Mouse (Mus musculus): Measurements from ENCODE around the gene Tns4. TPM values are rescaled to one million over a fixed set of nuclear protein-coding genes. Genes with fewer than 3 reads are reported as not detected.

The Tns4 gene
- 0.17 and 0.22 TPM in 2 replicates for polyA plus RNA-seq (2015; fragmentation: Nextera tagmentation; extraction: Ambion mirVana)

DNA sequence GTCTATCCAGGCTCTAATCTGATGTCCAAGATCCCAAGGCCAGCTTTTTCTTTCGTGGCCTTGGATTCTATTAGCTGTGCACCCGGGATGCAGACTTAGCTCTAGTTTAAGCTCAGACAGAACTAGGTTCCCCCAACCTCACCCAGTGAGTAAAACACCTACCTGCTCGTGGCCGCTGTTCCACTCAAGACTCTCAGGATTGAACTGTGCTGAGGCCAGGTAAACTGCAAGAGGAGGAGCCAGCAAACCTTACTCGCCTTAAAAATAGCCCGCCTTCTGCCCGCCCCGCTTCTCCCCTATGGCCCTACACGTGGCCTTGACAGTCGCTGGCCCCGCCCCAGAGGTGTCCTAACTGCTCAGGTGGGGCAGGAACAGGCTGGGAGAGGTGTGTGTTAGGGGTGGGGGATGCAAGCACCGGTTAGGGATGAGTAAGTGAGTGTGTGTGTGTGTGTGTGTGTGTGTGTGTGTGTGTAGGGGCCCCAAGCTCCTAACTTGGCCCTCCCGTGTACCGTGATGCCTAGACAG is at the start of gene Tns4:
Gene Tns4 (minus strand): TSS at position 230 of the 525 bp plus-strand sequence.
- no peak within 1 kb of the TSS for H3K4me2 ChIP-seq (replicated peaks; ENCODE audit: low read depth, low read length)
- H3K9ac ChIP-seq (replicated peaks; ENCODE audit: low read length), result no peak within 1 kb of the TSS
- no peak for ATAC-seq (ENCODE audit: low FRiP score, low TSS enrichment)
- H3K27ac ChIP-seq (ENCODE audit: low read length), result no peak within 1 kb of the TSS
- H3K4me3 ChIP-seq (ENCODE audit: low read length), result no peak within 1 kb of the TSS
- H3K9me3 ChIP-seq (ENCODE audit: low read length), result no peaks in the 10 kb centered on the region
- 63% methylated on average over 14 of the region's 14 CpGs for WGBS
- no peaks in the 10 kb centered on the region for H3K4me1 ChIP-seq (ENCODE audit: insufficient read depth, low read length)
- H3K27me3 ChIP-seq (ENCODE audit: insufficient read depth, low read length), result no peaks in the 10 kb centered on the region
- no peaks in the 10 kb centered on the region for H3K36me3 ChIP-seq (ENCODE audit: insufficient read depth, low read length)

DNA sequence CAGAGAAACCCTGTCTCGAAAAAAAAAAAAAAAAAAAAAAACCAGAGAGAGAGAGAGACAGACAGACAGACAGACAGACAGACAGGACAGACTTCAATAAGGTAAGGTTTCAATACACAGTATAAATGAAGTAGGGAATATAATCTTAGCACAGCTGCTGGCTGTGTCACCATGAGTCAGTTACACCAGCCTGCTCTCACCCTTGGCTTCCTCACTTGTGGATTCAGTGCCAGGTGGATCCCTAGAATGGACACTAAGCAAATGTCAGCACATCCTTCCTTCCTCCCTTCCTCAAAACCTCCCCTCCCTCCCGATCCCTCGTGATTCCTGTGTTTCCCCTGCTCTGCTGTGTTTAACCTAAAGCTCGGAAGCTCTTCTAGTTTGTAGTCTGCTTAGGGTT is 48.3 kb upstream of the Tns4 start:
- no peak overlapping the region for H3K9ac ChIP-seq (replicated peaks; ENCODE audit: low read length)
- no peak for ATAC-seq (ENCODE audit: low FRiP score, low TSS enrichment)
- no peaks in the 10 kb centered on the region for H3K27me3 ChIP-seq (ENCODE audit: insufficient read depth, low read length)
- peaks cover 26% of the 10 kb centered on the region for H3K4me1 ChIP-seq (ENCODE audit: insufficient read depth, low read length)
- H3K9me3 ChIP-seq (ENCODE audit: low read length), result no peaks in the 10 kb centered on the region
- no peak overlapping the region for H3K4me2 ChIP-seq (replicated peaks; ENCODE audit: low read depth, low read length)
- no peaks in the 10 kb centered on the region for H3K36me3 ChIP-seq (ENCODE audit: insufficient read depth, low read length)
- H3K27ac ChIP-seq (ENCODE audit: low read length), result no peak overlapping the region
- 85% methylated on average over 4 of the region's 4 CpGs for WGBS
- no peak overlapping the region for H3K4me3 ChIP-seq (ENCODE audit: low read length)

DNA sequence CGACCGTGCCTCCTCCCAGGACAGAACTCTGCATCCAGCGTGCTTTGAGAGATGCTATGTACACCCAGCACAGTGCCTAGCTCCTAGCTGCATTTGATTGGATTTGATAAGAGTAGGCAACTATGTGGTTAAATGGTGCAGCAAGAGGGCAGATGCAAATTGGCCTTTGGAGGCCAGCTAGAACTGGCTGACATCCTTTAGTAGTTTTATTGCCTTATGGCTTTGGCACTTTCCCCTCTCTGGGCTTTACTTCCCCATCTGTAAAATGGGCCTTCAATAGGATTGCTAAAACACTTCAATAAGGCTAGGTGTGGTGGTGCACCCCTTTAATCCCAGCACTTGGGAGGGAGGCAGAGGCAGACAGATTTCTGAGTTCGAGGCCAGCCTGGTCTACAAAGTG is 47.9 kb upstream of the Tns4 start:
- H3K27ac ChIP-seq (ENCODE audit: low read length), result no peak overlapping the region
- no peak overlapping the region for H3K4me2 ChIP-seq (replicated peaks; ENCODE audit: low read depth, low read length)
- H3K4me1 ChIP-seq (ENCODE audit: insufficient read depth, low read length), result peaks cover 30% of the 10 kb centered on the region
- 54% methylated on average over 4 of the region's 4 CpGs for WGBS
- H3K4me3 ChIP-seq (ENCODE audit: low read length), result no peak overlapping the region
- H3K36me3 ChIP-seq (ENCODE audit: insufficient read depth, low read length), result no peaks in the 10 kb centered on the region
- H3K27me3 ChIP-seq (ENCODE audit: insufficient read depth, low read length), result no peaks in the 10 kb centered on the region
- H3K9ac ChIP-seq (replicated peaks; ENCODE audit: low read length), result 0 out of 2 replicates have a peak overlapping the region, but pooled peaks have one; percentile 14
- no peak for ATAC-seq (ENCODE audit: low FRiP score, low TSS enrichment)
- H3K9me3 ChIP-seq (ENCODE audit: low read length), result no peaks in the 10 kb centered on the region

DNA sequence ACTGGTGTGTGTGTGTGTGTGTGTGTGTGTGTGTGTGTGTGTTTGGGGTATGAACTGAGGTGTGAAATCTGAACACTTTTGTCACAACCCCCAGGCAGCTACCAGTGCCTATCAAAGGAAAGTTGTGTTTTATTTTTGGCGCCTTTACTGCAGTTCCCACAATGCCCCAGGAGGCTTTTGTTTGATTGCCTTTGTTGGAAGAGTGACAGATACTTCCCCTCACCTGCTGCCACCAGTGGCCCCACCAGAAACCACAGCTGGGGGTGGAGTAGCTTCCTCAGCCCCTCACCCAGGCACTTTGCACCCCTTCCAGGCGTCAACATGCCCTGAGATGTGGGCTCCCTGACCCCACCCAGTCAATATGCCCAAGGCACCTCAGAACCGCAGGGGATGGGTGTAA is 47.3 kb upstream of the Tns4 start:
- peak overlapping the region; percentile 14; the same call in 1 of the 2 replicates for H3K9ac ChIP-seq (replicated peaks; ENCODE audit: low read length)
- H3K4me2 ChIP-seq (replicated peaks; ENCODE audit: low read depth, low read length), result no peak overlapping the region
- whole genome bisulfite sequencing, result 48% methylated on average over 3 of the region's 3 CpGs
- H3K9me3 ChIP-seq (ENCODE audit: low read length), result no peaks in the 10 kb centered on the region
- ATAC-seq (ENCODE audit: low FRiP score, low TSS enrichment), result no peak
- no peaks in the 10 kb centered on the region for H3K27me3 ChIP-seq (ENCODE audit: insufficient read depth, low read length)
- no peak overlapping the region for H3K4me3 ChIP-seq (ENCODE audit: low read length)
- H3K27ac ChIP-seq (ENCODE audit: low read length), result no peak overlapping the region
- no peaks in the 10 kb centered on the region for H3K36me3 ChIP-seq (ENCODE audit: insufficient read depth, low read length)
- H3K4me1 ChIP-seq (ENCODE audit: insufficient read depth, low read length), result peaks cover 36% of the 10 kb centered on the region

DNA sequence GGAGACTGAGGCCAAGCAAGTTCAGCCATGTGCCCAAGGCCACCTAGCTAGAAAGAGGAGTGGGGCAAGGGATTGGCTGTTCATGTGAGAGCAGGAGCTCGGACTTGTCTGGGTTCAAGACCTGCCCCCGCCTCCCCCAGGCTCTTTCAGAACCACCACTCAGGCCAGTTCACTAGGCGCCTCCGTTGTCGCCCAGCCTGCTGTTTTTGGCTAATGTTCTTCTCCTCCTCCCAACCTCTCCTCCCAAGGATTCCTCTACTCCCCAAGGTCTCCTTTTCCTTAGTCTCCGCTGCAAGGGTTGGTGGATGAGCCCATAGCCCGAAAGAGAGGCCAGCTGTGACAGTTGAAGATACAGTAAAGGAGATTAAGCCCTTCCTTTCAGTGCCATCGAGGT is 45.9 kb upstream of the Tns4 start:
- peaks cover 37% of the 10 kb centered on the region for H3K4me1 ChIP-seq (ENCODE audit: insufficient read depth, low read length)
- H3K9me3 ChIP-seq (ENCODE audit: low read length), result no peaks in the 10 kb centered on the region
- 52% methylated on average over 8 of the region's 8 CpGs for WGBS
- no peak for ATAC-seq (ENCODE audit: low FRiP score, low TSS enrichment)
- H3K36me3 ChIP-seq (ENCODE audit: insufficient read depth, low read length), result no peaks in the 10 kb centered on the region
- H3K4me2 ChIP-seq (replicated peaks; ENCODE audit: low read depth, low read length), result no peak overlapping the region
- H3K27me3 ChIP-seq (ENCODE audit: insufficient read depth, low read length), result no peaks in the 10 kb centered on the region
- no peak overlapping the region for H3K4me3 ChIP-seq (ENCODE audit: low read length)
- H3K9ac ChIP-seq (replicated peaks; ENCODE audit: low read length), result no peak overlapping the region
- peak overlapping the region; percentile 90 for H3K27ac ChIP-seq (ENCODE audit: low read length)

DNA sequence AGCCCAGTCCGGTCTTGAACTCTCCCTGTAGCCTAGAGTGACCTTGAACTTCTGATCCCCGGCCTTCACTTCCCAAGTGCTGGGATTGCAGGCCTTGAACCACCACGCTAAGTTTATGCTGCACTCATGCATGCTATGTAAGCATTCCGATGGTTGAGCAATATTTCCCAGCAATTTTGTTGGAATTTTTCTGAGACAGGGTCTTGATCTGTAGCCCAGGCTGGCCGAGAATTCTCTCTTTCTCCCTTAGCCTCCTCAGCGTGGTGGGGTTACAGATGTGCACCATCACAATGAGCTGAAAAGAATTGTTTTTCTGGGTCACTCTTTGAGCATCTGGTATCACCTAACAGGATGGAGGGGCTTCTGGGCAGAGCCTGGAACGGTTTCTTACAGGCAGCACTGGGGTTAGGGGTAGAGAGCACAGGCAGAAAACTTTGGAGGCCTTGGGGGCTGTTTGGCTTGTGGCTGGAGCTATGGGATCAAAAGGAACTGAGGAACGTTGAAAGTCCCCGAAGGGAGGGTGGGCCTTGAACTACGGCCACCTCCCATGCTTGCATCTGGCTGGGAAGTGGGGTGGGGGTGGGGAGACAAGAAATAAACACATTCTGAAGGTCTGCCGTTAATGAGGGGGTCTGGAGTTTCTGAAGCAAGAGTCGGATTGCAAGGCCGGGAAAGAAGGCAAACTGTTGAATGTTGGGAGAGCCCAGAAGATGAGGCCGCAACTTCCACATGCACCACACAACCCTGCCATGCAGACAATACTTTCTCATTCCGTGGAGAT is 45.4 kb upstream of the Tns4 start:
- ATAC-seq (ENCODE audit: low FRiP score, low TSS enrichment), result no peak
- Histone ChIP-seq H3K27me3 (ENCODE audit: insufficient read depth, low read length) (no peaks in the 10 kb centered on the region), H3K27ac (ENCODE audit: low read length) (peak overlapping the region; percentile 90), H3K9me3 (ENCODE audit: low read length) (no peaks in the 10 kb centered on the region), H3K36me3 (ENCODE audit: insufficient read depth, low read length) (no peaks in the 10 kb centered on the region), H3K4me3 (ENCODE audit: low read length) (no peak overlapping the region), H3K9ac (replicated peaks; ENCODE audit: low read length) (no peak overlapping the region; the same call in 1 of the 2 replicates), H3K4me2 (replicated peaks; ENCODE audit: low read depth, low read length) (no peak overlapping the region), H3K4me1 (ENCODE audit: insufficient read depth, low read length) (peaks cover 37% of the 10 kb centered on the region)
- 34% methylated on average over 15 of the region's 15 CpGs for WGBS

- no peak for ATAC-seq (ENCODE audit: low FRiP score, low TSS enrichment)
- Histone ChIP-seq H3K4me2 (replicated peaks; ENCODE audit: low read depth, low read length) (no peak overlapping the region), H3K9ac (replicated peaks; ENCODE audit: low read length) (no peak overlapping the region), H3K36me3 (ENCODE audit: insufficient read depth, low read length) (no peaks in the 10 kb centered on the region), H3K9me3 (ENCODE audit: low read length) (no peaks in the 10 kb centered on the region), H3K27ac (ENCODE audit: low read length) (peak overlapping the region; percentile 90), H3K4me1 (ENCODE audit: insufficient read depth, low read length) (peaks cover 37% of the 10 kb centered on the region), H3K4me3 (ENCODE audit: low read length) (no peak overlapping the region), H3K27me3 (ENCODE audit: insufficient read depth, low read length) (no peaks in the 10 kb centered on the region)
- WGBS, result 20% methylated on average over 4 of the region's 5 CpGs
These were observed 44.3 kb upstream of the Tns4 start for GRCm38 (mm10) chr11:99133285-99133897.

- no peaks in the 10 kb centered on the region for H3K27me3 ChIP-seq (ENCODE audit: insufficient read depth, low read length)
- H3K4me1 ChIP-seq (ENCODE audit: insufficient read depth, low read length), result peaks cover 44% of the 10 kb centered on the region
- peak overlapping the region; percentile 90 for H3K27ac ChIP-seq (ENCODE audit: low read length)
- peak overlapping the region; percentile 51 for H3K4me2 ChIP-seq (replicated peaks; ENCODE audit: low read depth, low read length)
- peak overlapping the region; percentile 61 for H3K9ac ChIP-seq (replicated peaks; ENCODE audit: low read length)
- peak; percentile 76 for ATAC-seq (ENCODE audit: low FRiP score, low TSS enrichment)
- no peaks in the 10 kb centered on the region for H3K9me3 ChIP-seq (ENCODE audit: low read length)
- WGBS, result 4% methylated on average over 11 of the region's 11 CpGs
- H3K4me3 ChIP-seq (ENCODE audit: low read length), result peak overlapping the region; percentile 29
- H3K36me3 ChIP-seq (ENCODE audit: insufficient read depth, low read length), result no peaks in the 10 kb centered on the region
These were observed 43.1 kb upstream of the Tns4 start for GRCm38 (mm10) chr11:99132091-99132730.

DNA sequence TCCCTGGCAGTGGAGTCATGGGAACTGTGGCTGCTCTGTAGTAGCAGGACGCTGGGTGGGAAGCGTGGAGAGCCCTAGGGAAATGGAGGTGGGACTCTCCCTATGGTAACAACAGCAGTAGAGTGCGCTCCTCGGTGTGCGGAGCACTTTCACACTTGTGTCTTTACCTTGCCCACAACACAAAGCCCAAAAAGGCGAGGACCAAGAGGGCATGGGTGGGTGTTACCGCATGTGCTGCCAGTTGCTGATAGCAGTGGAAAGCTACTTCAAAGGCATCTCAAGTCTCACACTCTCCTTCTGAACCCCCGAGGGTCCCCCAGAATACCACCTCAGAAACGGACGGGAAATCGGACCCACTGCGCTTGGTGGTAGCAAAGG is 42.3 kb upstream of the Tns4 start:
- peaks cover 51% of the 10 kb centered on the region for H3K4me1 ChIP-seq (ENCODE audit: insufficient read depth, low read length)
- H3K9me3 ChIP-seq (ENCODE audit: low read length), result no peaks in the 10 kb centered on the region
- peak overlapping the region; percentile 90 for H3K27ac ChIP-seq (ENCODE audit: low read length)
- no peaks in the 10 kb centered on the region for H3K27me3 ChIP-seq (ENCODE audit: insufficient read depth, low read length)
- no peak overlapping the region for H3K4me3 ChIP-seq (ENCODE audit: low read length)
- H3K4me2 ChIP-seq (replicated peaks; ENCODE audit: low read depth, low read length), result peak overlapping the region; percentile 51
- H3K36me3 ChIP-seq (ENCODE audit: insufficient read depth, low read length), result no peaks in the 10 kb centered on the region
- WGBS, result 44% methylated on average over 12 of the region's 12 CpGs
- no peak for ATAC-seq (ENCODE audit: low FRiP score, low TSS enrichment)
- H3K9ac ChIP-seq (replicated peaks; ENCODE audit: low read length), result peak overlapping the region; percentile 61; the same call in 1 of the 2 replicates
